Mouse (Mus musculus) brain, embryonic 14.5 days (tissue): ENCODE data around the gene Mfsd14a.

Experiments
- CTCF ChIP-seq: fragments of 200-500 bp; IDR thresholded peaks from 2 replicates; pipeline ENCODE4 v1.5.1; 2012; ENCODE audit warnings: inconsistent platforms, mild to moderate bottlenecking, moderate library complexity, borderline replicate concordance; ENCODE audit not compliant: insufficient read depth, insufficient read length; ENCODE audit errors: extremely low read depth
- POLR2A ChIP-seq: fragments of 200-500 bp; IDR thresholded peaks from 2 replicates; pipeline ENCODE4 v1.6.1; 2012; ENCODE audit warnings: mild to moderate bottlenecking, inconsistent platforms, borderline replicate concordance; ENCODE audit not compliant: poor library complexity, insufficient read depth, insufficient read length, severe bottlenecking; ENCODE audit errors: extremely low read depth

- TF ChIP-seq CTCF: no peak
- no peak for TF ChIP-seq POLR2A
Observed at GRCm38 (mm10) chr3:116656184-116656965, 6.1 kb downstream of the Mfsd14a start.
